Mouse (Mus musculus): Measurements from ENCODE around the gene Luzp1.

GRCm38 (mm10) chr4:136592111-136592510, 122.5 kb downstream of the Luzp1 start:
- no peak for TF ChIP-seq CTCF (IDR thresholded peaks at IDR 0.05; ENCODE audit: borderline replicate concordance, insufficient read depth, low read depth, low read length)
- no peak for TF ChIP-seq POLR2A (IDR thresholded peaks at IDR 0.05; ENCODE audit: borderline replicate concordance, insufficient read depth, low read length)
